Mouse (Mus musculus) embryonic facial prominence, embryonic 11.5 days (tissue): Measurements from ENCODE around the gene Foxc2. TPM values are rescaled to one million over a fixed set of nuclear protein-coding genes. Genes with fewer than 3 reads are reported as not detected.

Experiments used
- ATAC-seq: fragments of 200-750 bp; cut with Nextera tagmentation; replicated peaks from 2 replicates; pipeline ENCODE4 v1.8.0; 2017; ENCODE audit warnings: low read depth; ENCODE audit not compliant: insufficient number of reproducible peaks, low FRiP score, low TSS enrichment
- DNase-seq: peaks from one replicate; pipeline ENCODE4 v3.0.0-alpha.2; 2015; ENCODE audit warnings: low spot score
- H3K27ac ChIP-seq: fragments of 300-500 bp; sonication (generic); replicated peaks from 2 replicates; pipeline ENCODE4 v1.5.1; 2014; ENCODE audit warnings: mild to moderate bottlenecking, low read depth, low read length, control low read depth
- H3K27me3 ChIP-seq: fragments of 300-500 bp; sonication (generic); 2 replicates; pipeline ENCODE4 v1.6.1; 2014; ENCODE audit warnings: mild to moderate bottlenecking, low read length, moderate library complexity, mixed read lengths; ENCODE audit not compliant: control insufficient read depth, insufficient read depth
- H3K36me3 ChIP-seq: fragments of 300-500 bp; sonication (generic); replicated peaks from 2 replicates; pipeline ENCODE4 v1.6.1; 2014; ENCODE audit warnings: low read depth, mild to moderate bottlenecking, low read length, moderate library complexity, mixed read lengths; ENCODE audit not compliant: control insufficient read depth, insufficient read depth
- H3K4me1 ChIP-seq: fragments of 300-500 bp; sonication (generic); 2 replicates; pipeline ENCODE4 v1.6.1; 2014; ENCODE audit warnings: low read length, mixed read lengths; ENCODE audit not compliant: control insufficient read depth, insufficient read depth
- H3K4me2 ChIP-seq: fragments of 300-500 bp; sonication (generic); 2 replicates; pipeline ENCODE4 v1.6.1; 2014; ENCODE audit warnings: low read depth, mild to moderate bottlenecking, control low read depth, low read length, moderate library complexity
- H3K4me3 ChIP-seq: fragments of 300-500 bp; sonication (generic); 2 replicates; pipeline ENCODE4 v1.5.1; 2014; ENCODE audit warnings: low read depth, low read length, control low read depth
- H3K9ac ChIP-seq: fragments of 300-500 bp; sonication (generic); replicated peaks from 2 replicates; pipeline ENCODE4 v1.6.1; 2014; ENCODE audit warnings: mild to moderate bottlenecking, control low read depth, low read length
- H3K9me3 ChIP-seq: fragments of 300-500 bp; sonication (generic); replicated peaks from 2 replicates; pipeline ENCODE4 v1.6.1; 2016; ENCODE audit warnings: mild to moderate bottlenecking, low read length, inconsistent platforms, mixed read lengths; ENCODE audit not compliant: control insufficient read depth
- WGBS: fragments of 180-500 bp; shearing (Covaris S2); extraction: QIAGEN DNeasy Blood & Tissue Kit; methylation state at CpG from one replicate; pipeline ENCODE4 v1.1.7; 2014; 5-methylcytosine and 5-hydroxymethylcytosine counted together
- polyA plus RNA-seq: library from polyadenylated mRNA; unstranded; fragments of >200 nt; fragmentation: Nextera tagmentation; extraction: Ambion mirVana; gene quantifications from 2 replicates; pipeline ENCODE4 v1.2.1, GENCODE M21; 2014

Gene Foxc2
- polyA plus RNA-seq, 1 experiment from 2014 or later, result 15.1 TPM

DNA sequence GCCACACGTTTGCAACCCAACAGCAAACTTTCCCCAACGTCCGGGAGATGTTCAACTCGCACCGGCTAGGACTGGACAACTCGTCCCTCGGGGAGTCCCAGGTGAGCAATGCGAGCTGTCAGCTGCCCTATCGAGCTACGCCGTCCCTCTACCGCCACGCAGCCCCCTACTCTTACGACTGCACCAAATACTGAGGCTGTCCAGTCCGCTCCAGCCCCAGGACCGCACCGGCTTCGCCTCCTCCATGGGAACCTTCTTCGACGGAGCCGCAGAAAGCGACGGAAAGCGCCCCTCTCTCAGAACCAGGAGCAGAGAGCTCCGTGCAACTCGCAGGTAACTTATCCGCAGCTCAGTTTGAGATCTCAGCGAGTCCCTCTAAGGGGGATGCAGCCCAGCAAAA, 1.9 kb downstream of the Foxc2 start:
- Histone ChIP-seq H3K4me2 (peak overlapping the region; percentile 88), H3K9me3 (no peaks in the 10 kb centered on the region), H3K27me3 (peaks cover 62% of the 10 kb centered on the region), H3K27ac (peak overlapping the region; percentile 89), H3K4me1 (peaks cover 9% of the 10 kb centered on the region), H3K36me3 (no peaks in the 10 kb centered on the region), H3K9ac (peak overlapping the region; percentile 85), H3K4me3 (peak overlapping the region; percentile 67)
- ATAC-seq (no peak), DNase-seq (peak; percentile 33)
- WGBS, result under 1% methylated on average over 28 of the region's 28 CpGs

DNA sequence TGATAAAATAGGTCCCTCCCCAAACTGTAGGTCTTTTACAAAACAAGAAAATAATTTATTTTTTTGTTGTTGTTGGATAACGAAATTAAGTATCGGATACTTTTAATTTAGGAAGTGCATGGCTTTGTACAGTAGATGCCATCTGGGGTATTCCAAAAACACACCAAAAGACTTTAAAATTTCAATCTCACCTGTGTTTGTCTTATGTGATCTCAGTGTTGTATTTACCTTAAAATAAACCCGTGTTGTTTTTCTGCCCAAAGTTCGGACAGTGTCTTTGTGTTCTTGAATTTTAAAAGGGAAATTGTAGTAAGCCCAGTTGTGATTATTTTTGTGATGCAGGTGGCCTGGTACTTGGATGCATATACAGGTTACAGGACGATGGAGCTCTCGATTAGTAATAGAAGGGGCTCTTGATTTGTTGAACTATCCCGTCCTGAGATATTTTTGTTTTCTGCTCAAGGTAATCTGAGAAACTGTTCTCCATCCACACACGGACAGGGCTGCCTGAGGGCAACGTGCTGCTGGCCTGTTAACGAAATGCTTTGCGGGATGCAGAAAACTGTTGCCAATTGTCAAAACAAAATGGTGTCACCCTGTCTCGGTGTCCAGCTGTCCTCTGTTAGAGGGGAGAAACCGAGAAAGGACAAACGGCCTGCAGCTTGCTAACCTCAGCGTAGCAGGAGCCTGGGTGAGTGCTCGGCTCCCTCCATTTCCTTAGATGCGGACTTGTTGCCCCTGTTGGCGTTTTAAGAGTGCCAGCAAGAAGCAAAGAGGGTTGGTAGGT, 2.9 kb downstream of the Foxc2 start:
- WGBS, result 1% methylated on average over 18 of the region's 18 CpGs
- ATAC-seq (no peak), DNase-seq (peak; percentile 43)
- H3K4me2 ChIP-seq, result peak overlapping the region; percentile 88
- peak overlapping the region; percentile 68 for H3K9ac ChIP-seq
- no peak overlapping the region for H3K27ac ChIP-seq
- peaks cover 5% of the 10 kb centered on the region for H3K4me1 ChIP-seq
- H3K36me3 ChIP-seq, result no peaks in the 10 kb centered on the region
- H3K9me3 ChIP-seq, result no peaks in the 10 kb centered on the region
- H3K4me3 ChIP-seq, result peak overlapping the region; percentile 67
- peaks cover 68% of the 10 kb centered on the region for H3K27me3 ChIP-seq

DNA sequence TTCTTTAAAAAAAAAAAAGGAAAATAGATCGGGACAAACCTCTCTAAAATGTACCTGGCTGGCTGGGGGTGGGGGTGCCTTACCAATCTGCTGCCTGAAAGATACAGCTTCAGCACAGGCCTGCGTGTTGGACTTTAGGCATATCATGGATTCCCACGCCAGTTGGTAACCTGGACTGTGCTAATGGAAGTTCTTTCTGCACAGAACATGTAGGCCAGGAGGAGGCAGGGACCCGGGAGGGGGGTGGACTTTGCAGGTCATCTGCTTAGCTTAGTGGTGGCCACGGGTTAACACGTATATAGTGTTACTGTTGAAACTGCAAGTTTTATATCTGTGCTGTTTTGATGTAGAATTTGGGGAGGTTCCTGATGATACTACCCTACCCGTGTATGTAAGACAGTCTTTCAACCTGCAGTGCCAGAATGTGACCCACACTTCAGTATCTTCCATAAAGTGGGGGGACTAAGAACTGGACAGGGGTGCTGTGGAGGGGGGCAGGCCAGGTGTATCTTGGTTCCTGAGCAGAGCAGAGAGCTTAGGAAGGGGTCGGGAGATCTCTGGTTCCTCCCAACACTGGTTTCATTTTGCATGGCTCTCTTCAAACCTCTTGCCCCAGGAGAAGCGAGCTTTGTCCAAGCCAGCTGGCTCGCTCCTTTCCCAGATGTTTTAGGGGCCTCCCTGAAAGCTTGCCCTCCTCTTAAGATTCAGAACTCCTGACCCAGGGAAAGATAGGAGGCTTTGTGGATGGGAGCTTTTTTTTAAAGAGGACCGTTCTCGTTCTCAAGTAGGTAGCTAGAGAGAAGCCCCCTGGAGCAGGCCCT, 3.9 kb downstream of the Foxc2 start:
- no peak overlapping the region for H3K27ac ChIP-seq
- no peaks in the 10 kb centered on the region for H3K9me3 ChIP-seq
- WGBS, result 4% methylated on average over 12 of the region's 12 CpGs
- peak overlapping the region; percentile 67 for H3K4me3 ChIP-seq
- ATAC-seq (no peak), DNase-seq (peak; percentile 11)
- peak overlapping the region; percentile 68 for H3K9ac ChIP-seq
- peaks cover 7% of the 10 kb centered on the region for H3K4me1 ChIP-seq
- H3K27me3 ChIP-seq, result peaks cover 74% of the 10 kb centered on the region
- no peaks in the 10 kb centered on the region for H3K36me3 ChIP-seq
- H3K4me2 ChIP-seq, result peak overlapping the region; percentile 46

DNA sequence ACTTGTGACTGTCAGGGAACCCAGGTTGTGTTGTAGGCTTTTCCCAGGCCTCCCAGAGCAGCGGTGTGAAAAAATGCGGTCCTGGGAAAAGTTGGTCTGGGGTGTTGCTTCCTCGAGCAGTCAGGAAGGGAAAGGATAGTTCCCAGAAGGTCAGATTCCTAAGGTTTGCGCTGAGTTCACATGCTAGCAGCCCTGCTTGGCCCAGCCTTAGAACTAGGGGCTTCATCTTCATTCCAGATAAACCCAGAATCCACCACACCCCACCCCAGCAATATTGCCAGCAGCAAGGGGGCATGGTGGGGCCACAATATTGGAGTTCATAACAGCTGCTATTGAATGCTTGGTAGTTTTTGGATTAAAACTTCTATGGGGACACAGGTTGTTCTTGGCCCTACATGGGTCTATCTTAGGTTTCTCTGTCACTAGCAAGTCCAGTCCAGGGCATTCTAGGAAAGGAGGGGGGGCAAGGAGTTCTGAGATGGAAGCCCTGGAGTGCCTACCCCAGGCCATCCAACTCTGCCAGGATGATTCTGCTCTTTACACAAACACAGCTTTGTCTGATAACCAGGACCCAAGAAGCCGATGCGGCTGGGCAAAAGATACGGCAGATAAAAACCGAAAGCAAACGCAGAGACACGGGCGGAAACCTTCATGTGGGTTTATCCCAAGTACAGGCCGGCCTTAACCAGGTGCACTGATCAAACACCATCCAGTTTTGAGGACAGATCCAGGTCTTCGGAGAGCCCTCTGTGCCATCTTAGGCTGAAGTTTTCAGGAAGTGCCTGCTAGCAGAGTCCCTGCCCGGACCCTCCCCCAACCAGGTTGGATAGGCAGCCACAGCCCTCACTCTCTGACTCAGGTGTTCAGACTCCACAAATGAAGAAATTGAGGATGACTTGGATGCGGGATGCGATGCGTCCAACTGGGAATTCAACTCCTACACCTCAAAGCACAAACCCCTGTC, 4.8 kb downstream of the Foxc2 start:
- DNase-seq, result peak; percentile 12
- Histone ChIP-seq H3K4me2 (peak overlapping the region; percentile 46), H3K4me1 (peaks cover 8% of the 10 kb centered on the region), H3K36me3 (no peaks in the 10 kb centered on the region), H3K27me3 (peaks cover 73% of the 10 kb centered on the region), H3K9ac (peak overlapping the region; percentile 68), H3K4me3 (peak overlapping the region; percentile 67), H3K9me3 (no peaks in the 10 kb centered on the region), H3K27ac (no peak overlapping the region)
- 8% methylated on average over 17 of the region's 17 CpGs for WGBS
- ATAC-seq, result no peak

- no peak for DNase-seq
- Histone ChIP-seq H3K4me1 (peaks cover 12% of the 10 kb centered on the region), H3K9ac (no peak overlapping the region), H3K36me3 (no peaks in the 10 kb centered on the region), H3K27me3 (peaks cover 76% of the 10 kb centered on the region), H3K9me3 (no peaks in the 10 kb centered on the region), H3K4me2 (peak overlapping the region; percentile 21), H3K4me3 (peak overlapping the region; percentile 5; the same call in 1 of the 2 replicates), H3K27ac (no peak overlapping the region)
- no peak for ATAC-seq
- WGBS, result 13% methylated on average over 8 of the region's 8 CpGs
These were observed 5.7 kb downstream of the Foxc2 start for GRCm38 (mm10) chr8:121121704-121122103.

DNA sequence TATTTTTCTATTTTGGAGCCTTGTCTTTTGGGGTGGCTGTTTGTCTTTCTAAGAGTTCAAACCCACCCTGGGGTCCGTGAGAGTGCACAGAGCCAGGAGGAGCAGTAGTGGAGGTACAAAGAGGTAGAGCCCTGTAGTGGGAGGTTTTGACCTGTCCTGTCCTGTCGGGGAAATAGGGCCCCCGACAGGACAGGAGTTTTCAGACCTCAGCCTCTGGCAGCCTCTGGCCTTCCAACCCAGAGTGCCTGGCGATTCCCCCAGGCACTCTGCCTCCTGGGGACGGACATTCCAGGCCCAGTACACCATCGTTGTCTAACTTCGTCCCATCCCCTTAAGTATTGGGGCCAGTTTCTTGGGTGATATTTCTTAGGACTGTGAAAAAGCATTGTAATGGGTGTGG, 6.4 kb downstream of the Foxc2 start:
- no peak overlapping the region for H3K9ac ChIP-seq
- 10% methylated on average over 7 of the region's 7 CpGs for WGBS

DNA sequence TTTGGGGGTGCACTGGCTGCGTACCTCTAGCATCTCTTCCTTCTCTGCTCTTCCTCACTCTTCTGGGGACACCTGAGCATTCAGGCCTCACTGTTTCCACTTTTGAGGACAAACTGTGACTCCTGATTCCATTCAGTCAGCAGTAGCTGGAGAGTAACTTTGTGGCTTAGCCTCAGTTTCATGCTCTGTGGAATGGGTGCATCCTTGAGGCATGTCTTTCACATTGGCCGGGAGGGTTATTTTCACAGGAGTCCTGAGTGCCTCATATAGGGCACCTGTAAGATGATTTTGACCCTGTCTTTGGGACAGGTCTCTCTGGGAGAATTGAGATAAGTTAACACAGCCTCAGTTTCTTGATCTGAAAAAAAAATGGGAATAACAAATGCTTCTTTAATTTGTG, 7.1 kb downstream of the Foxc2 start:
- Histone ChIP-seq H3K9ac (no peak overlapping the region), H3K27ac (no peak overlapping the region), H3K9me3 (no peaks in the 10 kb centered on the region), H3K4me1 (peaks cover 8% of the 10 kb centered on the region), H3K27me3 (peaks cover 75% of the 10 kb centered on the region), H3K4me2 (no peak overlapping the region), H3K4me3 (no peak overlapping the region), H3K36me3 (no peaks in the 10 kb centered on the region)
- no peak for ATAC-seq
- WGBS, result 43% methylated on average over 2 of the region's 2 CpGs
- DNase-seq, result no peak

More for the DNA sequence above, 6.4 kb downstream of the Foxc2 start:
- Histone ChIP-seq H3K4me3 (no peak overlapping the region), H3K27ac (no peak overlapping the region), H3K27me3 (peaks cover 76% of the 10 kb centered on the region), H3K4me2 (peak overlapping the region; percentile 21; the same call in 1 of the 2 replicates), H3K9me3 (no peaks in the 10 kb centered on the region), H3K36me3 (no peaks in the 10 kb centered on the region), H3K4me1 (peaks cover 11% of the 10 kb centered on the region)
- DNase-seq (no peak), ATAC-seq (no peak)
